Mouse (Mus musculus) forebrain, embryonic 13.5 days (tissue): Measurements from ENCODE around the gene Spata33. TPM values are rescaled to one million over a fixed set of nuclear protein-coding genes. Genes with fewer than 3 reads are reported as not detected.
"Not testable (repeated sequence)": the region's sequence is repeated elsewhere in the genome, so short reads cannot be mapped to it uniquely, and the experiment has no call there.

ENCODE experiments used
- ATAC-seq: fragments of 200-750 bp; cut with Nextera tagmentation; 2 replicates; pipeline ENCODE4 v1.8.0; 2017
- H3K27ac ChIP-seq: fragments of 300-500 bp; sonication (generic); 2 replicates; pipeline ENCODE4 v1.5.1; 2015; ENCODE audit warnings: inconsistent platforms, mild to moderate bottlenecking, moderate library complexity
- H3K27me3 ChIP-seq: fragments of 300-500 bp; sonication (generic); 2 replicates; pipeline ENCODE4 v1.6.1; 2015; ENCODE audit warnings: mild to moderate bottlenecking, inconsistent platforms
- H3K36me3 ChIP-seq: fragments of 300-500 bp; sonication (generic); 2 replicates; pipeline ENCODE4 v1.6.1; 2015; ENCODE audit warnings: mild to moderate bottlenecking, inconsistent platforms; ENCODE audit not compliant: poor library complexity, severe bottlenecking
- H3K4me1 ChIP-seq: fragments of 300-500 bp; sonication (generic); 2 replicates; pipeline ENCODE4 v1.6.1; 2015; ENCODE audit warnings: inconsistent platforms
- H3K4me2 ChIP-seq: fragments of 300-500 bp; sonication (generic); 2 replicates; pipeline ENCODE4 v1.6.1; 2015; ENCODE audit warnings: inconsistent platforms, mild to moderate bottlenecking, moderate library complexity
- H3K4me3 ChIP-seq: fragments of 300-500 bp; sonication (generic); 2 replicates; pipeline ENCODE4 v1.5.1; 2015; ENCODE audit warnings: mild to moderate bottlenecking, inconsistent platforms
- H3K9ac ChIP-seq: fragments of 300-500 bp; sonication (generic); 2 replicates; pipeline ENCODE4 v1.6.1; 2015; ENCODE audit warnings: mild to moderate bottlenecking, inconsistent platforms
- H3K9me3 ChIP-seq: fragments of 300-500 bp; sonication (generic); replicated peaks from 2 replicates; pipeline ENCODE4 v1.6.1; 2016; ENCODE audit warnings: inconsistent platforms
- WGBS: fragments of 180-500 bp; shearing (Covaris S2); methylation state at CpG from one replicate; pipeline ENCODE4 v1.1.7; 2015; 5-methylcytosine and 5-hydroxymethylcytosine counted together
- polyA plus RNA-seq: library from polyadenylated mRNA; unstranded; fragments of >200 nt; fragmentation: Nextera tagmentation; extraction: Ambion mirVana; gene quantifications from 2 replicates; pipeline ENCODE4 v1.2.1, GENCODE M21; 2015

Spata33 gene
- polyA plus RNA-seq, 1 experiment from 2014 or later, result 4.2 TPM

DNA sequence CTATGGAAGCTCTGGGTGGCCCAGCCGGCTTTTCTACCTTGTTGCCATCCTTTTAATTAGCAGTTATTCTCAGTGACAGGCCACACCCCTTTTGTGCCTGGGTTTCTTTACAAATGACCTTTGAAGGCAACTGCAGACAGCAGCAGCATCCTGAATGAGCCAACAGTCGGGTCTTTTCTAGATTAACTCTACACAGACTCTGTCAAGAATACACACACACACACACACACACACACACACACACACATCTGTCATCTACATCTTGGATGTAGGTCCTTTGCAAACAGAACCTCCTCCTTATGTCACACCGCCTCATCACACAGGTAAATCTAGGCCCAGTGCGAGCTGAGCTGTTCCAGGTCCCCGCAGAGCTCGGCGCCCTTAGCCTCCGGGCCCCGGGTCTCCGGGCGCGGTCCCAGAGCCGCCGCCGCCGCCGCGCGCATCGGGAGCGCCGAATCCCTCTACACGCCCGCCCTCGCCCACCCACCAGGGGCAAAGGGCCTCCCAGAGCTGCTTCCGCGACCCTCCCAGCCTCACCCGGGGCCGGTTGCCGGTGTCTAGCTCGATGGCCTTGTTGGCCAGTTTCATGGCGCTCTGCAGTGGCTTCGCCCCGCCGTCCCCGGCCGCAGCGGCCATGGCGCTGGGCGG, 40.9 kb downstream of the Spata33 start:
- H3K4me2 ChIP-seq, result peak overlapping the region; percentile 96
- H3K27ac ChIP-seq, result peak overlapping the region; percentile 75
- H3K9me3 ChIP-seq, result no peaks in the 10 kb centered on the region
- no peak; the same call in 1 of the 2 replicates for ATAC-seq
- WGBS, result under 1% methylated on average over 40 of the region's 40 CpGs
- peak overlapping the region; percentile 96 for H3K9ac ChIP-seq
- H3K4me3 ChIP-seq, result peak overlapping the region; percentile 99
- no peaks in the 10 kb centered on the region for H3K27me3 ChIP-seq
- H3K36me3 ChIP-seq, result peaks cover 59% of the 10 kb centered on the region
- H3K4me1 ChIP-seq, result peaks cover 23% of the 10 kb centered on the region

DNA sequence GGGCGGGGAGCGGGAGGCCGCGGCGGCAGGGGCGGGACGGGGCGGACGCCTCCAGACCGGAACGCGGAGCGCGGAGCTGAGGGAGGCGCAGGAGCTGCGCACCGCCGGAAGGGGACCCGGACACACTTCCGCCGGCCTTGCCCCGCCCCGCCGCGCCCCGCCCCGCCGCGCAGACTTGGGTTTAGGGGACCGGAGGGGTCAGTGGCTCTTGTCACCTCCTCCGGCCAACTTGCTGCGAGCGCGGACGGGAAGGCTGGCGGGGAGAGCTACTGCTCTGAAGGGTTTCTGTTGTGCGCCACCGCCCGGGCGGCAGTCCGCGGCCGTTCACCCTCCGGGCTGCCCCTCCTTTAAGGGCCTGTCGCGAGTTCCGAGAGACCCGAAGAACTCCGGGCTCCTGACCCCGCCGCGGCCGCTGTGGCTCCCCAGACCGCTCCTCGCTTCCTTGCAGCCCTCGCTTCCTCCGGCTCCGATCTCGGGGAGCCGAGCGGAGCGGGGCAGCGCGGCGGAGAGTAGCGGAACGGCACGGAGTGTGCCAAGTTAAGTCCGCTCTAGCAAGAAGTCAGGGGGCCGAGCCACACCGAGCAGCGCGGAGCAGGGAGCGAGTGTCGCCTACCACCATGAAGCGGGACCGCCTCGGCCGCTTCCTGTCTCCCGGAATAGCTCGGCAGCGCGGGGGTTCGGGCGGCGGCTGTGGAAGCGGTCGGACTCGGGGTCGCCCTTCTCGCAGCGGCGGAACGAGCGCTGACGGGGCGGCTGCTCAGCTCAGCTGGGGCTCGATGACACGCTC, 41.7 kb downstream of the Spata33 start, which contains the start of the genes Zfp276 and Vps9d1:
Gene Zfp276 (plus strand): TSS at position 97 of the 787 bp plus-strand sequence.
Gene Vps9d1 (minus strand): TSS at position 250 of the 787 bp plus-strand sequence.
- Histone ChIP-seq H3K4me2 (peak within 1 kb of the TSS; percentile 96), H3K9ac (peak within 1 kb of the TSS; percentile 96), H3K27ac (peak within 1 kb of the TSS; percentile 75), H3K36me3 (peaks cover 59% of the 10 kb centered on the region), H3K4me1 (peaks cover 23% of the 10 kb centered on the region), H3K9me3 (no peaks in the 10 kb centered on the region), H3K27me3 (no peaks in the 10 kb centered on the region), H3K4me3 (peak within 1 kb of the TSS; percentile 99)
- peak; percentile 97 for ATAC-seq
- WGBS, result 2% methylated on average over 69 of the region's 99 CpGs

DNA sequence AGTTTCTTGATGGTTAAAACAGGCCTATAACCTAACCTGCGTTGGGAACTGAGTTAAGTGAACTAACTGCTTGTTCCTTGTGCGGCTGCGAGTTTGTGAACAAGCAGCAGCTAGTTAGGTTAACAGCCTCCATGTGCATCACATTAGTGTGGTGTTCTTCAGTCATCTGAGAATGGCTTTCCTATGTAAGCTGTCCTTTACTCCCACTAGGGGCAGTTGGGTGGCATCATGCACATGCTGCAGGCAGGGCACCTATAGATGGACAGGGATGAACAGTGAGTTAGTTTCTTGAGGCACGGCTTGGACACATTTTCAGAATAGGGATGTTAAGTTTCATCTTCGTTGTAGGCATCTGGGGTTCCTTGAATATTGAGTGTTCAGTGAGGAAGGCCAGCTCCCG, 42.5 kb downstream of the Spata33 start:
- H3K9ac ChIP-seq, result peak overlapping the region; percentile 96
- WGBS, result 74% methylated on average over 6 of the region's 6 CpGs
- H3K27me3 ChIP-seq, result no peaks in the 10 kb centered on the region
- peaks cover 60% of the 10 kb centered on the region for H3K36me3 ChIP-seq
- peaks cover 23% of the 10 kb centered on the region for H3K4me1 ChIP-seq
- H3K27ac ChIP-seq, result no peak overlapping the region
- no peaks in the 10 kb centered on the region for H3K9me3 ChIP-seq
- H3K4me3 ChIP-seq, result peak overlapping the region; percentile 99
- peak overlapping the region; percentile 96 for H3K4me2 ChIP-seq
- ATAC-seq, result no peak

DNA sequence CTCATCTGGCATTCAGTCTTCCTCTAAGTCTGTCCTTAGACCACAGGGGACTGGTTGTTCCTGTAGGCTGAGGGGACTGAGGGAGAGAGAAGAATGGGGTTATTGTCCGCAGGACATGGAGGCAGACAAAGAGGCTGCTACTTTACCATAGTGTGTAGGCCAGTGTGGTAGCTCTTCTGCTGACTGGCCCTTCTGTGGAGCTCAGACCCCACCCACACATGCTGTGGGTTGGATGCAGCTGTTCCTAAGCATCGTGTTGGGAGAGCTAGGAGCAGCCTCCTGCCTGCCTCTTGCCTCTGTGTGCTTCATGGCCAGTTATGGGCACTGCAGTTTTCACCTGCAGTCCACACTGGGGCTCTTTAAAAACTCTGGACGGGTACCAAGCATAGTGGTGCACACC, 44.5 kb downstream of the Spata33 start:
- 82% methylated on average over 3 of the region's 3 CpGs for WGBS
- Histone ChIP-seq H3K4me1 (peaks cover 23% of the 10 kb centered on the region), H3K27ac (no peak overlapping the region), H3K9ac (no peak overlapping the region), H3K4me3 (no peak overlapping the region), H3K27me3 (no peaks in the 10 kb centered on the region), H3K36me3 (peaks cover 54% of the 10 kb centered on the region), H3K4me2 (no peak overlapping the region), H3K9me3 (no peaks in the 10 kb centered on the region)
- ATAC-seq, result no peak

DNA sequence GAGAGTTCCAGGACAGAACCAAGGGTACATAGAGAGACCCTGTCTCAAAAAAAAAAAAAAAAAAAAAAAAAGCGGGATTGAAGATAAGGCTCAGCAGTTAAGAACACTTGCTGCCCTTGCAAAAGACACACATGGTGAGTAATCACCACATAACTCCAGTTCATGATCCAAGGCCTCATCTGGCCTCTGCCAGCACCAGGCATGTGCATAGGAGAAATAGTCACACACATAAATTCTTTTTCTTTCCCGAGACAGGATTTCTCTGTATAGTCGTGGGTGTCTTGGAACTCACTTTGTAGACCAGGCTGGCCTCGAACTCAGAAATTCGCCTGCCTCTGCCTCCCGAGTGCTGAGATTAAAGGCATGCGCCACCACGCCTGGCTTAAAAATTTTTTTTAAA, 45.0 kb downstream of the Spata33 start:
- ATAC-seq, H3K27me3 ChIP-seq, H3K9ac ChIP-seq, H3K9me3 ChIP-seq, H3K27ac ChIP-seq, H3K4me2 ChIP-seq, H3K4me3 ChIP-seq: not testable (repeated sequence)
- Histone ChIP-seq H3K4me1 (peaks cover 21% of the 10 kb centered on the region), H3K36me3 (peaks cover 57% of the 10 kb centered on the region)
- 95% methylated on average over 8 of the region's 8 CpGs for WGBS

DNA sequence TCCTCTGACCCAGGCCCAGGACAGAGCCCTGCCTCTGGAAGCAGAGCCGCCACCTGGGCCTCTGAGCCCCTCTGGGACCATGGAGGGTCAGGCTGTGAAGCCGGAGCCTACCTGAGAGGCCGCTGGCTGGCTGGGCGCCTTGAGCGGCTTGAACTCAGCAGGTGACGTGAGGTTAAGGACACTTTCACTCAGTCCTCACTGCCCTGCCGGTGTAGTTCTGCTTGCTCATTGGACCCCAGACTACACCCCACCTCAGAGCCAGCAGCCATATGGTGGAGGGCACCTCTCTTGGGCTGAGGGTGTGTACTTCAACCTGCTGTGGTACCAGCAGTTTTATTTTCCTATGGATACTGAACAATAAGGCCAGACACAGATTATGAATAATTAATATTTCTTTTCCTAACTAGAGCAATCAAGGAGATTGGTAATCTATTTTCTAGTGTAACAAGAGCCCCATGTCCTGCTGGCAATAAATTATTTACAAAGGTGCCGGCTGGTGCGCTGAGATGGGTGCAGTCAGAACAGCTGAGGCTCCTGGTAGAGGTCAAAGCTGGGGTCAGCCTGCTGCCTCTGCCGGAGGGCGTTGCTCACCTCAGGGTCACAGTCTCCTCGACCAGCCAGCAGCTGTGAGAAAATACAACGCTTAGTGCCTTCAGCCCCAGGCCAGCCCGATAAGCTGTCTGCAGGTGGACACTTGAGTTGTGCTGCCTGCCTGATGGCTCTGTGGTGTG, 55.5 kb downstream of the Spata33 start:
- Histone ChIP-seq H3K4me1 (no peaks in the 10 kb centered on the region), H3K4me3 (no peak overlapping the region), H3K4me2 (no peak overlapping the region), H3K27ac (no peak overlapping the region), H3K9me3 (no peaks in the 10 kb centered on the region), H3K27me3 (no peaks in the 10 kb centered on the region), H3K36me3 (peaks cover 90% of the 10 kb centered on the region), H3K9ac (no peak overlapping the region)
- ATAC-seq, result no peak
- 88% methylated on average over 14 of the region's 14 CpGs for WGBS

DNA sequence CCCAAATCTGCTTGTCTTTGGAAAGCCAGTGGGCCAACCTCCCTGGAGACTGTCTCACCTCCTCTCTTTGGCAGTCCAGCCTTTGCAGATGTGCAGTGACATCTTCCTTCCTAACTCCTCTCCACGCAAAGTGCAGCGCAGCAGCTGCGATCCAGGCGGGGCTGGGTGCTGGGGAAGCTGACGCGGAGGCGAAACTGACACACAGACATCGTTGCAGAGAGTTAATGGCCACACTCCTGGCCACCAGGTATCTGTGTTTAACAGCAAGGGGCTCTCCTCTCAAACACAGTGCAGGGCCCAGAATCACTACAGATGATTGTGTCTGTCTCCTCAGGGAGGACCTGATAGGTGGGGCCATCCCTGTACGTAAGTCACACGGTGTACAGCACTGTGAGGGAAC, 58.5 kb downstream of the Spata33 start:
- Histone ChIP-seq H3K4me1 (no peaks in the 10 kb centered on the region), H3K9ac (no peak overlapping the region), H3K27me3 (no peaks in the 10 kb centered on the region), H3K9me3 (no peaks in the 10 kb centered on the region), H3K36me3 (peaks cover 71% of the 10 kb centered on the region), H3K4me3 (no peak overlapping the region), H3K4me2 (no peak overlapping the region), H3K27ac (no peak overlapping the region)
- WGBS, result 93% methylated on average over 10 of the region's 10 CpGs
- no peak for ATAC-seq

Other genes with a start within 250 kb of the Spata33 start
- 34.3 and 35.6 TPM in 2 replicates for gene Ankrd11, start 170.6 kb upstream of the Spata33 start, polyA plus RNA-seq
- 45.1 and 47.3 TPM in 2 replicates for gene Spg7, start 149.9 kb upstream of the Spata33 start, polyA plus RNA-seq
- 917 and 1,023 TPM in 2 replicates for gene Rpl13, start 110.5 kb upstream of the Spata33 start, polyA plus RNA-seq
- gene Cpne7, start 95.5 kb upstream of the Spata33 start, polyA plus RNA-seq, result 0.43 and 0.64 TPM in 2 replicates
- 0.40 and 0.44 TPM in 2 replicates for gene Sult5a1, start 54.5 kb upstream of the Spata33 start, polyA plus RNA-seq
- gene Dpep1, start 26.6 kb upstream of the Spata33 start, polyA plus RNA-seq, result not detected in 2 replicates
- 183 and 199 TPM in 2 replicates for gene Chmp1a, start 69 bp upstream of the Spata33 start, polyA plus RNA-seq
- 38.8 and 41.8 TPM in 2 replicates for gene Cdk10, start 12.0 kb downstream of the Spata33 start, polyA plus RNA-seq
- 1.4 and 2.3 TPM in 2 replicates for gene Spata2l, start 23.4 kb downstream of the Spata33 start, polyA plus RNA-seq
- 22.8 and 25.7 TPM in 2 replicates for gene Zfp276, start 41.4 kb downstream of the Spata33 start, polyA plus RNA-seq
- gene Vps9d1, start 41.5 kb downstream of the Spata33 start, polyA plus RNA-seq, result 32.9 and 40.3 TPM in 2 replicates
- gene Fanca, start 105.7 kb downstream of the Spata33 start, polyA plus RNA-seq, result 23.0 and 24.0 TPM in 2 replicates
- 20.6 and 21.3 TPM in 2 replicates for gene Spire2, start 119.9 kb downstream of the Spata33 start, polyA plus RNA-seq
- gene Tcf25, start 160.9 kb downstream of the Spata33 start, polyA plus RNA-seq, result 190 and 207 TPM in 2 replicates
- 0.15 and 0.27 TPM in 2 replicates for gene Mc1r, start 194.3 kb downstream of the Spata33 start, polyA plus RNA-seq
- gene Tubb3, start 198.6 kb downstream of the Spata33 start, polyA plus RNA-seq, result 1,305 and 1,381 TPM in 2 replicates
- 38.9 and 41.2 TPM in 2 replicates for gene Def8, start 210.7 kb downstream of the Spata33 start, polyA plus RNA-seq